Mouse (Mus musculus) ES-Bruce4 (cell line): ENCODE data around the gene Ankrd37. TPM values are rescaled to one million over a fixed set of nuclear protein-coding genes. Genes with fewer than 3 reads are reported as not detected.

Experiments used
- H3K27ac ChIP-seq: 2 replicates; pipeline ENCODE4 v1.5.1; 2012; ENCODE audit warnings: low read length, inconsistent platforms; ENCODE audit not compliant: insufficient read depth
- H3K27me3 ChIP-seq: 2 replicates; pipeline ENCODE4 v1.6.1; 2012; ENCODE audit warnings: mild to moderate bottlenecking, low read length, inconsistent platforms; ENCODE audit not compliant: control insufficient read depth, poor library complexity, insufficient read depth, severe bottlenecking
- H3K36me3 ChIP-seq: 2 replicates; pipeline ENCODE4 v1.6.1; 2012; ENCODE audit warnings: inconsistent platforms, mild to moderate bottlenecking, low read length, moderate library complexity; ENCODE audit not compliant: control insufficient read depth, poor library complexity, insufficient read depth, severe bottlenecking
- H3K4me1 ChIP-seq: one replicate; pipeline ENCODE4 v1.8.1; 2011; ENCODE audit warnings: low read length; ENCODE audit not compliant: control insufficient read depth, insufficient read depth
- H3K4me3 ChIP-seq: 2 replicates; pipeline ENCODE4 v1.5.1; 2011; ENCODE audit warnings: low read depth, mild to moderate bottlenecking, low read length
- H3K9ac ChIP-seq: 2 replicates; pipeline ENCODE4 v1.6.1; 2012; ENCODE audit warnings: low read depth, mild to moderate bottlenecking, inconsistent platforms; ENCODE audit not compliant: poor library complexity, severe bottlenecking
- H3K9me3 ChIP-seq: replicated peaks from 2 replicates; pipeline ENCODE4 v1.6.1; 2012; ENCODE audit warnings: mild to moderate bottlenecking, low read length, inconsistent platforms; ENCODE audit not compliant: control insufficient read depth, poor library complexity, insufficient read depth, severe bottlenecking
- CTCF ChIP-seq: IDR thresholded peaks from one replicate; pipeline ENCODE4 v1.8.1; 2011; ENCODE audit warnings: low read depth, low read length
- EP300 ChIP-seq: IDR thresholded peaks from 2 replicates; pipeline ENCODE4 v1.6.1; 2011; ENCODE audit warnings: low read depth, low read length; ENCODE audit not compliant: insufficient read depth
- POLR2A ChIP-seq: IDR thresholded peaks from one replicate; pipeline ENCODE4 v1.8.1; 2011; ENCODE audit warnings: low read length; ENCODE audit not compliant: insufficient read depth
- polyA plus RNA-seq: library from polyadenylated mRNA; stranded (reverse); fragments of >200 nt; gene quantifications from 2 replicates; pipeline ENCODE4 v1.2.4, GENCODE M21; 2011; ENCODE audit warnings: low read depth; ENCODE audit not compliant: missing spikeins, insufficient read depth, insufficient read length

Gene Ankrd37
- polyA plus RNA-seq, 1 experiment: 8.3 TPM

DNA sequence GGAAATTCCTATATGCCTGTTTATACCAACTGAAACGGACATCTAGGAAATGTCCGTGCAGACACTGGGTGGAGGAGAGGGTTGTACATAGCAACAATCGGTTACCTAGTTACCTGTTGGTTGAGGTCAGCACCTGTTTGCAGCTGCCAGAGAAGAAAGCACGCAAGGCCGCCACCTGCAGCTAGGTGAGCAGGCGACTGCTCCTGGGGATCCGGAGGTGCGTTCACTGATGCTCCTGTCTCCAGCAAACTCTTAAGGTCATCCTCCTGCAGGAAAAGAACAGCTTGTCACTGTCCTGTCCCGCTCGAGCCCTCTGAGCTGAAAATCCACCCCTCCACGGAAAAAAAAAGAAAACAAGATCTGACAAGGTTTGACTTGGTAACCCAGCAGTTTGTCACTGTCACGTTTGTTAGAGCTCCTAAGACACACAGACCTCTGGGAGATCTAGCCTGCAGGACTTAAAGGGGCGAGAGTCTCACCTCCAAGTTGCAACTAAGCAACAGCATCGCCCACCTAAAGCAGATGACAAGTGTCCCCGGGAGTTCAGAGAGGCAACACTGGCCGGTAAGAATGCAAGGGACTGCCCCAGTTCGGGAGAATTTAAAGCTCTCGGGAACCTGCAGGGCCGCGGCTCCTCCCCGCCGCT, 6.2 kb downstream of the Ankrd37 start, which contains the start of gene Lrp2bp:
TSS of gene Lrp2bp (plus strand) at position 166 of the 646 bp plus-strand sequence.
- Histone ChIP-seq H3K4me1 (no peaks in the 10 kb centered on the region), H3K27ac (peak within 1 kb of the TSS; percentile 52), H3K36me3 (peaks cover 7% of the 10 kb centered on the region; the same call in 1 of the 2 replicates), H3K9me3 (no peaks in the 10 kb centered on the region), H3K9ac (peak within 1 kb of the TSS; percentile 56), H3K27me3 (no peaks in the 10 kb centered on the region), H3K4me3 (peak within 1 kb of the TSS; percentile 70)
- TF ChIP-seq POLR2A: no peak
- peak; percentile 17 for TF ChIP-seq CTCF

DNA sequence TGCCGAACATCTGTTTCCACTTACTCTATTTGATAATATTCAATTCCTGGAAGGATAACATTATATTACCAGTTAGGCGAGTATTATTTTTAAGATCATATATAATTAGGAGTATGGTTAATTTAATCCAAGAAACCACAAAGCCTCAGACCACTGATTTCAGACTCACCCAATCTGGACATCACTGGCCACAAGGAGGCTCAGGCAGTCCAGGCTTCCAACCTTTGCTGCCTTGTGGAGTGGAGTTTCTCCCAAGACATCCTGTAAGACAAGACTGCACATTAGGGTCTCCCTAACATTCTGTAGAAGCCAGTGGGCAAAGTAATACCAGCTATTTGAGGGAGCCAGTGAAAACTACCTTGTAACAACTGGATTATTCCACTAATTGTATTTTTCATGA, 7.3 kb downstream of the Ankrd37 start:
- peaks cover 7% of the 10 kb centered on the region; the same call in 1 of the 2 replicates for H3K36me3 ChIP-seq
- TF ChIP-seq POLR2A: no peak
- no peak for TF ChIP-seq CTCF
- no peak for TF ChIP-seq EP300
- H3K9me3 ChIP-seq: no peaks in the 10 kb centered on the region
- H3K27me3 ChIP-seq: no peaks in the 10 kb centered on the region
- no peak overlapping the region for H3K9ac ChIP-seq
- H3K4me1 ChIP-seq: no peaks in the 10 kb centered on the region
- H3K27ac ChIP-seq: no peak overlapping the region
- no peak overlapping the region for H3K4me3 ChIP-seq

- Histone ChIP-seq H3K27me3 (no peaks in the 10 kb centered on the region), H3K36me3 (peaks cover 7% of the 10 kb centered on the region), H3K4me3 (no peak overlapping the region), H3K27ac (no peak overlapping the region), H3K4me1 (no peaks in the 10 kb centered on the region), H3K9ac (no peak overlapping the region), H3K9me3 (no peaks in the 10 kb centered on the region)
- TF ChIP-seq POLR2A (no peak), EP300 (no peak), CTCF (no peak)
These were observed 9.9 kb downstream of the Ankrd37 start for GRCm38 (mm10) chr8:45995576-45995975.

DNA sequence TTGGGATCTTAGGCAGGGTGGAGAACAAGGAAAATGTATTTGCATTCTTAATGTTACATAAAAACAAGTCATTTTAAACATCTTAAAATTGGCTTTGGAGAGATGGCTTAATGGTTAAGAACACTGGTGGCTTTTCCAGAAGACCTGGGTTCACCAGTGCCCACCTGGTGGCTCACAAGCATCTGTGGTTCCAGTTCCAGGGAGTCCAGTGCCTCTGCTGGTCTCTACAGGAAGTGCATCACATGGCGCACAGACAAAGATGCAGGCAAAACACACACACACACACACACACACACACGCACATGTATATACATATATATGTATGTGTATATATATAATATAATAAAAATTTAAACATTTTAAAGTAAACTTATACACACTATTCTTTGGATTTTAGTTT, 11.4 kb downstream of the Ankrd37 start:
- no peak overlapping the region for H3K9ac ChIP-seq
- no peaks in the 10 kb centered on the region for H3K9me3 ChIP-seq
- no peaks in the 10 kb centered on the region for H3K27me3 ChIP-seq
- no peak overlapping the region for H3K27ac ChIP-seq
- H3K4me3 ChIP-seq: no peak overlapping the region
- H3K36me3 ChIP-seq: peaks cover 7% of the 10 kb centered on the region
- TF ChIP-seq EP300: no peak
- TF ChIP-seq POLR2A: no peak
- peak; percentile 51 for TF ChIP-seq CTCF
- no peaks in the 10 kb centered on the region for H3K4me1 ChIP-seq

DNA sequence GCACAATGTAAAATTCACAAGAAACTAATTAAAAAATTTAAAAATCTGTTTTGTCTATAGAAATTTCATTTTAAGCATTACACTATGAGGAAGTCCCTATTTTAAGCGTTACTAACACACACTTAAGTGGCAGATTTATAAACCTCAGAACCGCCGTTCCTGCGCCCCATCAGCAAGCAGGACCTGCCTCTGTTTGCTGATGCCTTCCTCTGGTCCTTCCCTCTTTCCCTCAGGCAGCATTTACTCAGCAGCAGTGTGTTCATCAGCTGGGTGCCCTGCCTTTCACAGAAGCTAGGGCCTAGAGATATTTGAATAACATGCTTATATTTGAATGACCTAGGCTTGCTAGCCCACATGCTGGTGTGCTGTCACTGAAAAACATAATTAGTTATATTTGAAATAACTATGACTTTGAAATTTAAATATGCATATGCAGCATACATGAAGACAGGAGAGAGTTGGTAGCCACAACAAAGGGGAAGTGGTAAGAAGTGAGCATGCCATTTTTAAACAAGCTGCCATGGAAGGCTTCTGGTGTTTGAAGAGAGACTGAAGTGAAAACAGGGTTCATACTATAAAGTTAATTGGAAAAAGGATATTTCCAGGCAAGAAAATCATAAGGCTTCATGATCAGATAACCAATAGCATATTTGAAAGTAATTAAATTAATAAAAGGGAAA, 14.7 kb downstream of the Ankrd37 start:
- Histone ChIP-seq H3K4me1 (no peaks in the 10 kb centered on the region), H3K9me3 (no peaks in the 10 kb centered on the region), H3K36me3 (peaks cover 10% of the 10 kb centered on the region), H3K4me3 (no peak overlapping the region), H3K9ac (no peak overlapping the region), H3K27ac (no peak overlapping the region), H3K27me3 (no peaks in the 10 kb centered on the region)
- TF ChIP-seq POLR2A (no peak), CTCF (no peak), EP300 (no peak)

DNA sequence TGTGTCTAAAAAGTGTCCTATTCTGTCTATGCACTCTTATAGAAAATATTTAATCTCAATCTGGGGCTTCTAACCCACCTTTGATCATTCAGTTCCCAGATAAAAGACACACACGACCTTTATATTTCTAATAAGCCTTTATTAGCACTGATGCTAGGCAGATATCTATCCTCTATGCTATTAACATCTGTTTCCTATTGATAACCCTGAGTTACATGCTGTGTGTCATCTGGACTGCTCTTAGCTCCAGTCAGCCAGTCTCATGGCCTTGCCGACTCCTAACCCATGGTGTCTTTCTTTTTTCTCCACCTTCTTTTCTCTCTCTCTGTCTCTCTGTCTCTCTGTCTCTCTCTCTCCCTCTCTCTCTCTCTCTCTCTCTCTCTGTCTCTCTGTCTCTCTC, 17.3 kb downstream of the Ankrd37 start:
- H3K9ac ChIP-seq: no peak overlapping the region
- H3K27ac ChIP-seq: no peak overlapping the region
- H3K4me3 ChIP-seq: no peak overlapping the region
- no peaks in the 10 kb centered on the region for H3K9me3 ChIP-seq
- H3K36me3 ChIP-seq: peaks cover 14% of the 10 kb centered on the region
- no peaks in the 10 kb centered on the region for H3K27me3 ChIP-seq
- TF ChIP-seq POLR2A (no peak), CTCF (no peak), EP300 (no peak)
- H3K4me1 ChIP-seq: no peaks in the 10 kb centered on the region
